Mouse (Mus musculus) embryonic facial prominence, embryonic 11.5 days (tissue): ENCODE results near the gene Gnl3l. TPM values are rescaled to one million over a fixed set of nuclear protein-coding genes. Genes with fewer than 3 reads are reported as not detected.

Experiments
- ATAC-seq: fragments of 200-750 bp; cut with Nextera tagmentation; replicated peaks from 2 replicates; pipeline ENCODE4 v1.8.0; 2017; ENCODE audit warnings: low read depth; ENCODE audit not compliant: insufficient number of reproducible peaks, low FRiP score, low TSS enrichment
- DNase-seq: peaks from one replicate; pipeline ENCODE4 v3.0.0-alpha.2; 2015; ENCODE audit warnings: low spot score
- H3K27ac ChIP-seq: fragments of 300-500 bp; sonication (generic); replicated peaks from 2 replicates; pipeline ENCODE4 v1.5.1; 2014; ENCODE audit warnings: mild to moderate bottlenecking, low read depth, low read length, control low read depth
- H3K27me3 ChIP-seq: fragments of 300-500 bp; sonication (generic); 2 replicates; pipeline ENCODE4 v1.6.1; 2014; ENCODE audit warnings: mild to moderate bottlenecking, low read length, moderate library complexity, mixed read lengths; ENCODE audit not compliant: control insufficient read depth, insufficient read depth
- H3K36me3 ChIP-seq: fragments of 300-500 bp; sonication (generic); replicated peaks from 2 replicates; pipeline ENCODE4 v1.6.1; 2014; ENCODE audit warnings: low read depth, mild to moderate bottlenecking, low read length, moderate library complexity, mixed read lengths; ENCODE audit not compliant: control insufficient read depth, insufficient read depth
- H3K4me1 ChIP-seq: fragments of 300-500 bp; sonication (generic); 2 replicates; pipeline ENCODE4 v1.6.1; 2014; ENCODE audit warnings: low read length, mixed read lengths; ENCODE audit not compliant: control insufficient read depth, insufficient read depth
- H3K4me2 ChIP-seq: fragments of 300-500 bp; sonication (generic); 2 replicates; pipeline ENCODE4 v1.6.1; 2014; ENCODE audit warnings: low read depth, mild to moderate bottlenecking, control low read depth, low read length, moderate library complexity
- H3K4me3 ChIP-seq: fragments of 300-500 bp; sonication (generic); 2 replicates; pipeline ENCODE4 v1.5.1; 2014; ENCODE audit warnings: low read depth, low read length, control low read depth
- H3K9ac ChIP-seq: fragments of 300-500 bp; sonication (generic); replicated peaks from 2 replicates; pipeline ENCODE4 v1.6.1; 2014; ENCODE audit warnings: mild to moderate bottlenecking, control low read depth, low read length
- H3K9me3 ChIP-seq: fragments of 300-500 bp; sonication (generic); replicated peaks from 2 replicates; pipeline ENCODE4 v1.6.1; 2016; ENCODE audit warnings: mild to moderate bottlenecking, low read length, inconsistent platforms, mixed read lengths; ENCODE audit not compliant: control insufficient read depth
- WGBS: fragments of 180-500 bp; shearing (Covaris S2); extraction: QIAGEN DNeasy Blood & Tissue Kit; methylation state at CpG from one replicate; pipeline ENCODE4 v1.1.7; 2014; 5-methylcytosine and 5-hydroxymethylcytosine counted together
- polyA plus RNA-seq: library from polyadenylated mRNA; unstranded; fragments of >200 nt; fragmentation: Nextera tagmentation; extraction: Ambion mirVana; gene quantifications from 2 replicates; pipeline ENCODE4 v1.2.1, GENCODE M21; 2014

The Gnl3l gene
- polyA plus RNA-seq, 1 experiment from 2014 or later, result 31.8 TPM

- 27% methylated on average over 2 of the region's 2 CpGs for WGBS
- Histone ChIP-seq H3K9me3 (no peaks in the 10 kb centered on the region), H3K36me3 (no peaks in the 10 kb centered on the region), H3K27ac (0 out of 2 replicates have a peak overlapping the region, but pooled peaks have one; percentile 13), H3K4me2 (no peak overlapping the region), H3K27me3 (no peaks in the 10 kb centered on the region), H3K4me1 (no peaks in the 10 kb centered on the region), H3K9ac (no peak overlapping the region), H3K4me3 (no peak overlapping the region)
- DNase-seq (peak; percentile 67), ATAC-seq (peak; percentile 74)
These were observed 61.7 kb downstream of the Gnl3l start for GRCm38 (mm10) chrX:150955441-150955840.

DNA sequence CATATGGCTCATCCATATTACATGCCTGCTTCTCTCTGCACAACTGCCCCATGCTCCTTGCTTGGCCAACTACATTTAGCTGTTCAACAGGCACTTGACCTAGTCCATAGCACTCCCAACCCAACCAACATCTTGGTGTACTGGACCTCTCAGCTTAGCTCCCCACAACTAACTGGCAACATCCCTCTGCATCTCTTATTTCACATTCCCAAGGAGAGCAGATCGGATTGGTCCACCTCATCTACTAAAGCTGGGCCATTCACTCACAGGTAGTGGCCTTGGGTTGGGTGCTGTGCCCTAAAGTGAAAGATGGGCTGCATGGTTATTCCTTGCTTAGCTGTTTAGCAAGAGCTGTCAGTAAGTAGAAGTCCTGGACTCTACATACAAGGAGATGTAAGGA is 62.4 kb downstream of the Gnl3l start:
- H3K4me3 ChIP-seq, result no peak overlapping the region
- 85% methylated on average over 1 of the region's 1 CpGs for WGBS
- H3K4me1 ChIP-seq, result no peaks in the 10 kb centered on the region
- H3K27me3 ChIP-seq, result no peaks in the 10 kb centered on the region
- no peak for ATAC-seq
- H3K9ac ChIP-seq, result no peak overlapping the region
- 0 out of 2 replicates have a peak overlapping the region, but pooled peaks have one; percentile 13 for H3K27ac ChIP-seq
- H3K36me3 ChIP-seq, result no peaks in the 10 kb centered on the region
- no peak overlapping the region for H3K4me2 ChIP-seq
- DNase-seq, result no peak
- H3K9me3 ChIP-seq, result no peaks in the 10 kb centered on the region

Other genes starting within 250 kb of the Gnl3l start
- gene Maged2, start 203.0 kb downstream of the Gnl3l start, polyA plus RNA-seq, result 537 and 556 TPM in 2 replicates
- gene Fgd1, start 28.8 kb upstream of the Gnl3l start, polyA plus RNA-seq, result 9.7 and 10.4 TPM in 2 replicates
- gene Tsr2, start 79.2 kb upstream of the Gnl3l start, polyA plus RNA-seq, result 48.4 and 52.9 TPM in 2 replicates
- gene Wnk3, start 180.8 kb upstream of the Gnl3l start, polyA plus RNA-seq, result 7.8 and 9.6 TPM in 2 replicates